Mouse (Mus musculus): ENCODE measurements around the gene Vps16. TPM values are rescaled to one million over a fixed set of nuclear protein-coding genes. Genes with fewer than 3 reads are reported as not detected.

Vps16 gene
- total RNA-seq, 1 experiment from 2014 or later = 115 TPM

DNA sequence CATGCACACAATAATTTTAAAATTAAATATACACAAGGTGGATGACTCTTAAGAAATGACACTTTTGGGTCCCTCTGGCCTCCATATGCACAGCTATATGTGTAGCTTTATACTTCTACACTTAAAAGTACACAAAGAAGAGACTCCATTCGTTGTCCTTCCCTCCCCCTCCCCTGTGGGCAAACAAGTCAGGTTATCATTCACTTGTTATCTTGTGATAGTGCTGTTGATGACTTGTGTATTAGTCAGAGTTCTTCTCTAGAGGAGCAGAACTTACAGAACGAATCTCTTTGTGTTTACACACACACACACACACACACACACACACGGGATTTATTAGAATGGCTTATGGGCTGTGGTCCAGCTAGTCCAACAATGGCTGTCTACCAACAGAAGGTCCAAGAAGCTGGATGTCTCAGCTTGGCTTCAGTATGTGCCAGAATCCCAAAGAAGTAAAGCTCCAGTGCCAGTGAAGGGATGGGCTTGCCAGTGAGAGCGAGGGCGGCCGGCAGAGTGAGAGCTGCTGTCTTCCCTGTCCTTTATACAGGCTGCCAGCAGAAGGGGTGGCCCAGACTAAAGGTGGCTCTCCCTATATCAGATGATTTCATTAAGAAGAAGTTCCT lies 30.7 kb downstream of the Vps16 start:
- ATAC-seq (replicated peaks; ENCODE audit: low read depth, poor library complexity, severe bottlenecking) = no peak

DNA sequence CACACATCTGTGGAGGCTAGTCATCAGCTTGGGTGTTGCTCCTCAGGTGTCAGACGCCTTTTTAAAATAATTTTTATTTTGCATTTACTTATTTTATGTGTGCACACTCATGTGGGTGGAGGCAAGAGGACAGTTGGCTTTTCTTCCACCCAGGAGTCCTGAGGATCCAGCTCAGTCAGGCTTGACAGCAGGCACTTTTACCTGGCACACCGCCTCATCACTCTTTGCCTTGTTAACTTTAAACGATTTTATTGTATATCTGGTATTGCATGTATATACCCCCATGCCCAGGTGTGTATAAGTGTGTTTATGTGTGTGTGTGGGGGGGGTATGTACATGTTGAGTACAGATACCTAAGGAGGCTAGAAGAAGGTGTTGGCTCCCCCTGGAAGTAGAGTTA lies 33.7 kb downstream of the Vps16 start:
- ATAC-seq (replicated peaks; ENCODE audit: low read depth, poor library complexity, severe bottlenecking) = no peak

DNA sequence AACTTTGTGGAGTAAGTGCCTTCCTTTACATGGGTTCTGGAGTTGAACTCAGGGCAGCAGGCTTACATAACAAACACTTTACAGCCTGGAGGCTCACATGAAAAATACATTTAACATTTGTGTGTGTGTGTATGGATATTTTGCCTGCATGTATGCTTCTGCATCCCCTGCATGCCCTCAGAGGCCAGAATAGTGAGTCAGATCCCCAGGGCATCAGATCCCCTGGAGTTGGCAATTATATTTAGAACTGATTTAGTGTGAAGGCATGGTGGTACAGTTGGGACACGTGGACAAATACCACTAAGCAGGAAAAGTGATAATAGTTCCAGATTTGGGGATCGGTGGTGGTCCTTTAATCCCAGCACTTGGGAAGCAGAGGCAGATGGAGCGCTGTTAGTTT lies 35.4 kb downstream of the Vps16 start:
- no peak for ATAC-seq (replicated peaks; ENCODE audit: low read depth, poor library complexity, severe bottlenecking)

DNA sequence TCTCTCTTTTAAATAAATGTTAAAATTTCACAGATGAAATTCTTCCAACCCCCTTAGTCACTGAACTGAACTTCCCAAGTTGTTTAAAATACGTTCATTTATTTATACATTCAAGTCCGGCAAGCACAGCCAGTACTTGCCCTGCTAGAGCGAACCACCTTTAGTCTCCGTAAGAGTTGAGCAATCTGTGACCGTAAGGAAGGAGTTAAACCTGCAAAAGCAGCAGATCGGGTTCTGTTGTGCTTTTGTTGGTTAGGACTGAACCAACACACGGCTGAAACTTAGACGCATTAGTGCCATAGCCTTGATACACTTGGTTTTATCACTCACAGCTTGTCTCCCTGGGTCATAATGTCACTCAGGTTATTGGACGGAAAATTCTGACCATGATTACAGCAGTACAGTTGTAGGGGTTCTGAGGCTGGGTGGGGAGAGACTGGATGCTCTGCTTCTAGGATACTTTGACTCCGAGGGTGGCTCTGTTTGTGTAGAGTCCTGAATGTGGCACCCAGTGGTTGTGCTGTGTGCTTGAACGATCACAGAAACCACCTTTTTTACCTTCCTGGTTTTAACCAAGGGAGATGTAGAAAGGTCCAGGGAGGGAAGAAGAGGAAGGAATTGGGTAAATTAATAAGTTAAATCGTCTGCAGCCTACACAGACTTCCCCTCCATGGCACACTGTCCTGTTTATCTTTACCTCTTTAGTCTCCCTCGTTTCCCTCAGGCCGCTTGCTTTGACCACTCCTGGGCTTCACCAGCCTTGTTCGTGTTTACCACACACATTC lies 37.3 kb downstream of the Vps16 start:
- ATAC-seq (replicated peaks; ENCODE audit: low read depth, poor library complexity, severe bottlenecking) = peak; percentile 32; the same call in 1 of the 2 replicates

DNA sequence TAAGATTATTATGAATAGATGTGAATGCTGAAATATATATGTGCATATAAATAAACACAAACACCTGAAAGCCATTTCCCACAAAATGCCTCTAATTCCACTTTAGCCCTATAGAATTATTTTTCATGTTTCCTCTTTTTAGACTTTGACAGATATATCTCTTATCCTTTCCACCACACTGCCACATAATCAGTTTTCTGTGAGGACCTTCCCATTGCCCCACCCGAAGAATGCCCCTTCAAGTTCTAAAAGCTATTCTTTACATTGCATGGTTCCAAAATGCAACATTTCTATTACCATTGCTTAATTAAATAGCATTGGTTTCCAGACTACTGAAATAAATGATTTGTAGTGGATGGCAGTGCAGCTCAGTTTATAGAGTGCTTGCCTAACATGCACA lies 42.3 kb downstream of the Vps16 start:
- ATAC-seq (replicated peaks; ENCODE audit: low read depth, poor library complexity, severe bottlenecking) = no peak

DNA sequence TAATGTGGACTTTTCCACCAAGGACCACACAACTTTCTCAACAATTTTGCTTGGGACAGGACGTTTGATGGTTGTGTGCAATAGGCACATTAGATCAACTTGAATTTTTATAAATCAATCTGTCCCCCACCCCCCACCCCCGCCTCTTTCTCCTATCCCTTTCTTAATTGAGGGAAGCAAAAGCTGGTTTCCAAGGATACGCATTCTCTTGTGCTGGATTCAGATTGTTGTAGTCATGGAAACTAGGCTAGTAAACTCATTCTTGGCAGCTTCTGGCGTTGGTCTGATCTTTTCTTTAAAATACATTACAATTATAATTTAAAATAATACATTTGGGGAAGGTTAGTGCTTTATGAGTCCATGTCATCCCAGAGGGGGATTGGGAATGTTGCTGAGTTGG lies 45.2 kb downstream of the Vps16 start:
- no peak for ATAC-seq (replicated peaks; ENCODE audit: low read depth, poor library complexity, severe bottlenecking)

DNA sequence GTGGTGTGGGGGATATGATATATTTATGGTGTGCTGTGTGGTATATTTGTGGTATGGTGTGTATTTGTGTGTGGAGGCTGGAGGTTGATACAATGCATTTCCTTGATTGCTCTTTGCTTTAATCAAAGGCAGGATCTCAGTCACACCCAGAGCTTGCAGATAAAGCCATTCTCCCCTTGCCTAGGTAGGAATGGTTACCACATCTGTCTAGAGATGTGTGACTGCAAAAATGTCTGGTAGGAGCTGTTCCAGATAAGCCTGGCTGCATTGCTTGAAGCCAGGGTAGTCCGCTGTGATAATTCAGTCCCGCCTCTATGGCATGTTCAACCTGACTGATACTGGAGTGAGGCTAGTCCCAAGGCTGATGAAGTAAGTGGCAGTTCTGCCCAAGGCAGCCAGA lies 45.8 kb downstream of the Vps16 start:
- ATAC-seq (replicated peaks; ENCODE audit: low read depth, poor library complexity, severe bottlenecking) = peak; percentile 50

DNA sequence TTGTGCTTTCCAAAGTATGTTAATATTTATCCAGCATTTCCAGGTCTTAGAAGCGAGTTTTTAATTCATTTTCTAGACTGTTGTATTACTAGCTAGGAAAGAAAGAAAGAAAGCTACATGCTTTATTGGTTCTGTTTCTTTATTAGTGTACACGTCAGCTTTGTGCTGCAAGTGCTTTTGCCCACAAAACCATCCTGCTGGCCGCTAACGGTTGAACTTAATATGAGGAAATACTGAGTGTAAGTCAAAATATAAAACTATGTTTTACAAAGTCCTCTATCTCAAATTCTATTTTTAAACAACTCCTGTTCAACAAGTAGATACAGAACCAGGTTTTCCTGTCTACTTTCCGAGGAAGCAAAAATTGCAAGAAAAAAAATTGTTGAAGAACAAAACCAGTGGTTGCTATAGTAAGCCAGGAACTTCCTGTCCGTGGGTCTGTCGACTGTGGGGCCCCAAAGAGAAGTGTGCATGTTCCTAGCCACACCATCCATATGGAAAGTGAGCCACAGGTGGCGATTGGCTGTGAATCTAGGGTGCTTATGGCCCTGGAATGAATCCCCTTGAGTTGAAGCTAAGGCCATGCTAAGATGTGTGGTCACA lies 48.9 kb downstream of the Vps16 start:
- peak; percentile 78 for ATAC-seq (replicated peaks; ENCODE audit: low read depth, poor library complexity, severe bottlenecking)

DNA sequence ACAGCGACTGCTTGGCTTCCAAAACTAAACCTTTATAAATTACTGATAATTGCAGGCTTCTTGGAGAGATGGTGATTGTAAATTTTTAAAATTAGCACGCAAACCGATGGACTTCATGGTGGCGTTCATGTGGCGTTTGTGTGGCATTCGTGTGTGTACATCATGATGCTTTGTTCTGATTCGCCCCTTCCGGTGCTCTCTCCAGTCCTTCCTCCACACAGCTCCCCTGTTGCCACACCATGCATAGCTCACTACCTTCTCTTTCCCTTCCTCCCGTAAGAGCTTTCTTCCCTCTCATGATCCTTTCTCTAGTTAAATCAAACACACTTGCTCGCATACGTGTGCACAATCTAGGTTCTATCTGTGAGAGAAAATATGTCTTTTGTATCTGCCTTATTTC lies 51.6 kb downstream of the Vps16 start:
- no peak for ATAC-seq (replicated peaks; ENCODE audit: low read depth, poor library complexity, severe bottlenecking)

DNA sequence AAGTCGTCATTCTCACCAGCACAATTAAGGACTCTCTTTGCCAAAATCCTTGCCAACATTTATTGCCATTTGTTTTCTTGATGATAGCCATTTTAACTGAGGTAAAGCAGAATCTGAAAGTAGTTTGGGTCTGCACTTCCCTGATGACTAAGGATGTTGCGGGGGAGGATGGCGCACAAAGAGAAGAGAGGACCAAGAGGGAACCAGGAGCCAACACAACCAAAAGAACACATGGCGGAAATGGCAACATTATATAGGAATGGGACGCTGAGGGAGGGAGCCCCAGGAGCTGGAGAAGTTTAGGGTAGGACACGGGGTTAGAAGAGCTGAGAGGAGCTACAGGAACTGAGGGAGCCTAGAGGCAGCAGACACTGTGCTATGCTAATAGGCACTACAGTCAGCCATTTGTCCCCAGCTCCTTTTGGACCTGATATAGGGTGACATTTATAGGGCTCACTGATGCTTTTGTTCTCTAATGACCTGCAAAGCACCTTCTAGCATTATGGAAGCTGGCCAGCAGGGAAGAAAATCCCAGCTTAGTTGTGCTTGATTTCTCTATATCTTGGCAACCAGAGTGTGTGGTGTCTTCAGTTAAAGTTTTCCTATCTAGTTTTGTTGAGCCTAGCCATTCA lies 52.6 kb downstream of the Vps16 start:
- no peak for ATAC-seq (replicated peaks; ENCODE audit: low read depth, poor library complexity, severe bottlenecking)

DNA sequence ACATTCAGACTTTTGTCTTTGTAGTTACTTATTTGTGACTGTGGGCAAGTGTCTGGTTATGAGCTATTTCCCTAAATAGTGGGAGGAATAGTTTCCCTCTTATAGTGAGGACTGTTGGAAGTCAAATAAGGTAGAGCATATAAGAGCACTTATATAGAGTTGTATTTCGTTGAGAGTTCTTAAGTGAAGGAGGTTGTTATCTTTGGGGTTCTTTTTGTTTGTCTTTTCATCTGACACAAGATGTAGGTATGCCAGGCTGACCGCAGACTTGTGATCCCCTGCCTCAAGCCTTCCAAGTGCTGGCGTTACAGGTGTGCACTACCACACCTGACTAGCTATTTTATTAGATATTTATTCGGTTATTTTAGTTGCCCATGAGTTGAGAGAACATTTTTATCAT lies 58.0 kb downstream of the Vps16 start:
- ATAC-seq (replicated peaks; ENCODE audit: low read depth, poor library complexity, severe bottlenecking) = no peak

DNA sequence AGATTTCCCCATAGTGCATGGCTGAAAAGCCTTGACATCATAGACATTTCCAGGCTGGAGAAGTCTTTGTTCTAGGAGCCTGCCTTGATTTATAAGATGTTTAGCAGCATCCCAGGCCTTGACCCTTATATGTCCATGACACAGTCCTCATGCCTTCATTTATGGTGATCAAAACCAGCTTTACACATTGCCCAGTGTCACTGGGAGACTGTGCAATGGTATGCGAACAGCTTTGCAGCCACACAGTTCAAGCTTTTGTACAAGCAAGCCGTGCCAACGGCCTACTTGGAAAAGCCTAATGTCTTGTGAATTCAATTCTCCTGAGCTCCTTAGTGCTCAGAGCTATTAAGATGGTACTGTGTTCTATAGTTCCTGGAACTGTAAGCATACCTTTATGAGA lies 58.6 kb downstream of the Vps16 start:
- no peak for ATAC-seq (replicated peaks; ENCODE audit: low read depth, poor library complexity, severe bottlenecking)

DNA sequence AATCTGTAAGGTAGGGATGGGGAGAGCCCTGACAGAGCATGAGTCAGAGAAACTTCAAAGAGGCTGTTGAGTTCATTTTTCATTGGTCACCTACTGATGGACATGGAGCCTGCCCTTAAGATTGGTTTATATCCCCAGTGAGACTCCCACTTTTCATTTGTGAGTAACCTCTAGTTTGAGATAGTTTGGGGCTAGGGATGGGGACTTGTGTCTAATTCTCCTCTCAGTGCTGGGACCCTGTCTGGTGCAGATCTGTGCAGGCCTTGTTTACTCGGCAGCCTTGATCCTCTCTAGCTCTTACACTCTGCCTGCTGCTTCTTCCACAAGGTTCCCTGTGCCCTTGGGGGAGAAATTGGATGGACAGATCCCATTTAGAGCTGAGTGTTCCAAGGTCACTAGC lies 60.1 kb downstream of the Vps16 start:
- ATAC-seq (replicated peaks; ENCODE audit: low read depth, poor library complexity, severe bottlenecking) = no peak

DNA sequence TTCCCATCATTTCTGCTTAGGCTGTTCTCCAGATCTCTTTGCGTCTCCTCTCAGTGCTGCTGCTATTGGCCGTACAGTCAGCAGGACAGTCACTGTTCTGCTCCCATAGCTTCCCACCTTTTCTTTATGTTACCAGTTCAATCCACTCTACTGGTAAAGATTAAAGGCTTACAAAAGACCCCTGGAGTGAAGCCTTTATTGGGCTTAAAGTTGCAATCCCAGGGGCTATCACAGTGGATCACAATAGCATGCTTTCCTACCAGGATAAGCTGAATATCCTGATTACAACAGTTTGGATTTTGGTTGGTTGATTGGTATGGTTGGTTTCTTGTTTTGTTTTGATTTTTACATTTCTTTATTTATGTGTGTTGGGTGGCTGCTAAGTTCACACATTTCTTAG lies 63.9 kb downstream of the Vps16 start:
- ATAC-seq (replicated peaks; ENCODE audit: low read depth, poor library complexity, severe bottlenecking) = no peak

DNA sequence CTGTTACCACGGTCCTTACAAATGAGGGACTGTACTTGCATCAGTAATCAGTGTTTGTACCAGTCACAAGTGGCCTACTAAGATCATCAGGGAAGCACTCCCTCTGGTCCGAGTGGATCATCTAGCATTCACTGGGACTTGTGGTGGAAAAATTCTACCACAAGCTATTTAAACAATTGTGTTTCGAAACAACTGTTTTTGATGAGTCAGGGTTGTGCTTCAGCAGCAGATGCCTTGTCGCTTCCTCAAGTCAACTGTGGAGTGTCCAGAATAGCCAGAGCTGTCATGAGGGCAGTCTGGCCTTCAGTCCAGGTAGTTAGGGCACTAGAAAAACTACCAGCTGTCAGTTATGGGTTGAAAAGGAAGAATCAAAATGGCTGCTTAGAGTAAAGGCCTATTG lies 64.5 kb downstream of the Vps16 start:
- peak; percentile 76 for ATAC-seq (replicated peaks; ENCODE audit: low read depth, poor library complexity, severe bottlenecking)

DNA sequence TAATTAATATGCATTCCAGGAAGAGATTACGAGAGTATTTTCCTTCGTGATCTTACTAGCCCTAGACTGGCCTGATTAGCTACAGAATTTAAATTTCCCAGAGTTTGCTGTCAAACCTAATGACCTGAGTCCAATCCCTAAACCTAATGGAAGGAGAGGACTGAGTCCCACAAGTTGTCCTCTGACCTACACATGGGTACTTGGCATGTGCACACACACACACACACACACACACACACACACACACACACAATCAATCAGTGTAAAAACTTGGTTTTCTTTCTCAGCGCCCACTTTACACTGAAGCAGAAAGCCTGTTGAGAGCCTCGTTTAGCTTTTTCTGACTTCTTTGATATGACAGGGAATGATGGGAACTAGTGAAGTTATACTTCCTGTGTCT lies 67.0 kb downstream of the Vps16 start:
- ATAC-seq (replicated peaks; ENCODE audit: low read depth, poor library complexity, severe bottlenecking) = no peak

DNA sequence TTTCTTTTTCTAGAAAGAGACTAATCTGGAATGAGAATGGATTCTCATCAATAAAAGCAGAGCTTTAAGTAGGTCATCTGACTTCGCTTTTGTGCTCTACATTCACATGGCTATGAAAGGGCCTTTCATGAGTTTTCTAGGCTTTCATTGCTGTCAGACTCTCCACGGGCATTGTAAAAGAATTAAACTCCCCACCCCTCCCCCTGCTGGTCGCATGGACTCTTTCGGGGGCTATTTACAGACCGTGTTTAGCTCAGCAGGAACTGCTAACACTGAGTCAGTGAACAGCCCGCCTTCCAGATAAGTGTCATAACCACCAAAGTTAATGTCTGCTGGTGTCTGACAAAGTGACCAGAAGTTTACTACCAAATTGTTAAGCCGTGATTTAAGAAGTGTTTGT lies 67.4 kb downstream of the Vps16 start:
- ATAC-seq (replicated peaks; ENCODE audit: low read depth, poor library complexity, severe bottlenecking) = peak; percentile 71

All from common myeloid progenitor, adult 5-6 weeks (primary cell).